Mouse (Mus musculus) ES-Bruce4 (cell line): ENCODE results near the gene Rpl10. TPM values are rescaled to one million over a fixed set of nuclear protein-coding genes. Genes with fewer than 3 reads are reported as not detected.

ENCODE experiments used
- H3K27ac ChIP-seq: 2 replicates; pipeline ENCODE4 v1.5.1; 2012; ENCODE audit warnings: low read length, inconsistent platforms; ENCODE audit not compliant: insufficient read depth
- H3K27me3 ChIP-seq: 2 replicates; pipeline ENCODE4 v1.6.1; 2012; ENCODE audit warnings: mild to moderate bottlenecking, low read length, inconsistent platforms; ENCODE audit not compliant: control insufficient read depth, poor library complexity, insufficient read depth, severe bottlenecking
- H3K36me3 ChIP-seq: 2 replicates; pipeline ENCODE4 v1.6.1; 2012; ENCODE audit warnings: inconsistent platforms, mild to moderate bottlenecking, low read length, moderate library complexity; ENCODE audit not compliant: control insufficient read depth, poor library complexity, insufficient read depth, severe bottlenecking
- H3K4me1 ChIP-seq: one replicate; pipeline ENCODE4 v1.8.1; 2011; ENCODE audit warnings: low read length; ENCODE audit not compliant: control insufficient read depth, insufficient read depth
- H3K4me3 ChIP-seq: 2 replicates; pipeline ENCODE4 v1.5.1; 2011; ENCODE audit warnings: low read depth, mild to moderate bottlenecking, low read length
- H3K9ac ChIP-seq: 2 replicates; pipeline ENCODE4 v1.6.1; 2012; ENCODE audit warnings: low read depth, mild to moderate bottlenecking, inconsistent platforms; ENCODE audit not compliant: poor library complexity, severe bottlenecking
- H3K9me3 ChIP-seq: replicated peaks from 2 replicates; pipeline ENCODE4 v1.6.1; 2012; ENCODE audit warnings: mild to moderate bottlenecking, low read length, inconsistent platforms; ENCODE audit not compliant: control insufficient read depth, poor library complexity, insufficient read depth, severe bottlenecking
- CTCF ChIP-seq: IDR thresholded peaks from one replicate; pipeline ENCODE4 v1.8.1; 2011; ENCODE audit warnings: low read depth, low read length
- EP300 ChIP-seq: IDR thresholded peaks from 2 replicates; pipeline ENCODE4 v1.6.1; 2011; ENCODE audit warnings: low read depth, low read length; ENCODE audit not compliant: insufficient read depth
- POLR2A ChIP-seq: IDR thresholded peaks from one replicate; pipeline ENCODE4 v1.8.1; 2011; ENCODE audit warnings: low read length; ENCODE audit not compliant: insufficient read depth
- polyA plus RNA-seq: library from polyadenylated mRNA; stranded (reverse); fragments of >200 nt; gene quantifications from 2 replicates; pipeline ENCODE4 v1.2.4, GENCODE M21; 2011; ENCODE audit warnings: low read depth; ENCODE audit not compliant: missing spikeins, insufficient read depth, insufficient read length

Rpl10 gene
- polyA plus RNA-seq, 1 experiment, result 239 TPM

GRCm38 (mm10) chrX:74282395-74283091, 11.9 kb downstream of the Rpl10 start:
- no peaks in the 10 kb centered on the region for H3K9me3 ChIP-seq

GRCm38 (mm10) chrX:74283092-74283437, 12.5 kb downstream of the Rpl10 start:
- H3K27me3 ChIP-seq, result no peaks in the 10 kb centered on the region
- H3K9me3 ChIP-seq, result no peaks in the 10 kb centered on the region
- peak overlapping the region; percentile 87 for H3K9ac ChIP-seq
- H3K36me3 ChIP-seq, result 0 out of 2 replicates have a peak, but pooled peaks cover 2% of the 10 kb centered on the region
- H3K4me3 ChIP-seq, result peak overlapping the region; percentile 95
- peaks cover 2% of the 10 kb centered on the region for H3K4me1 ChIP-seq
- H3K27ac ChIP-seq, result no peak overlapping the region
- TF ChIP-seq POLR2A, result no peak
- TF ChIP-seq CTCF, result no peak
- TF ChIP-seq EP300, result no peak

More at GRCm38 (mm10) chrX:74282395-74283091, 11.9 kb downstream of the Rpl10 start:
- Histone ChIP-seq H3K4me3 (peak overlapping the region; percentile 95), H3K27ac (peak overlapping the region; percentile 68; the same call in 1 of the 2 replicates), H3K36me3 (no peaks in the 10 kb centered on the region), H3K9ac (peak overlapping the region; percentile 87), H3K27me3 (no peaks in the 10 kb centered on the region), H3K4me1 (peaks cover 2% of the 10 kb centered on the region)
- TF ChIP-seq POLR2A, result peak; percentile 59
- no peak for TF ChIP-seq CTCF

GRCm38 (mm10) chrX:74293431-74293830, 22.8 kb downstream of the Rpl10 start:
- TF ChIP-seq CTCF, result no peak
- no peak for TF ChIP-seq EP300
- TF ChIP-seq POLR2A, result no peak
- H3K27ac ChIP-seq, result no peak overlapping the region
- no peaks in the 10 kb centered on the region for H3K9me3 ChIP-seq
- H3K4me1 ChIP-seq, result peaks cover 2% of the 10 kb centered on the region
- H3K4me3 ChIP-seq, result no peak overlapping the region
- H3K36me3 ChIP-seq, result no peaks in the 10 kb centered on the region
- H3K9ac ChIP-seq, result no peak overlapping the region
- no peaks in the 10 kb centered on the region for H3K27me3 ChIP-seq

GRCm38 (mm10) chrX:74296538-74297448, 26.2 kb downstream of the Rpl10 start, which contains the start of gene Atp6ap1:
Gene Atp6ap1, plus strand, starts transcription at chrX:74297097.
- TF ChIP-seq POLR2A (peak; percentile 45), EP300 (no peak), CTCF (no peak)
- no peaks in the 10 kb centered on the region for H3K27me3 ChIP-seq
- peak within 1 kb of the TSS; percentile 72 for H3K9ac ChIP-seq
- no peaks in the 10 kb centered on the region for H3K9me3 ChIP-seq
- H3K4me1 ChIP-seq, result peaks cover 3% of the 10 kb centered on the region
- peaks cover 5% of the 10 kb centered on the region for H3K36me3 ChIP-seq
- peak within 1 kb of the TSS; percentile 11; the same call in 1 of the 2 replicates for H3K27ac ChIP-seq
- peak within 1 kb of the TSS; percentile 74 for H3K4me3 ChIP-seq

- TF ChIP-seq POLR2A, result no peak
- TF ChIP-seq CTCF, result no peak
- no peak for TF ChIP-seq EP300
- H3K27me3 ChIP-seq, result no peaks in the 10 kb centered on the region
- no peak overlapping the region for H3K9ac ChIP-seq
- no peaks in the 10 kb centered on the region for H3K9me3 ChIP-seq
- no peak overlapping the region for H3K4me3 ChIP-seq
- no peak overlapping the region for H3K27ac ChIP-seq
- H3K36me3 ChIP-seq, result peaks cover 9% of the 10 kb centered on the region
- peaks cover 3% of the 10 kb centered on the region for H3K4me1 ChIP-seq
Observed at GRCm38 (mm10) chrX:74298348-74298747, 27.7 kb downstream of the Rpl10 start.

GRCm38 (mm10) chrX:74299721-74300120, 29.1 kb downstream of the Rpl10 start:
- Histone ChIP-seq H3K9ac (no peak overlapping the region), H3K27me3 (no peaks in the 10 kb centered on the region), H3K4me3 (no peak overlapping the region), H3K27ac (no peak overlapping the region), H3K36me3 (peaks cover 15% of the 10 kb centered on the region), H3K4me1 (peaks cover 3% of the 10 kb centered on the region), H3K9me3 (no peaks in the 10 kb centered on the region)
- TF ChIP-seq POLR2A (no peak), EP300 (no peak), CTCF (no peak)
